Mouse (Mus musculus): ENCODE results near the gene Bmp6.

Gene Bmp6

DNA sequence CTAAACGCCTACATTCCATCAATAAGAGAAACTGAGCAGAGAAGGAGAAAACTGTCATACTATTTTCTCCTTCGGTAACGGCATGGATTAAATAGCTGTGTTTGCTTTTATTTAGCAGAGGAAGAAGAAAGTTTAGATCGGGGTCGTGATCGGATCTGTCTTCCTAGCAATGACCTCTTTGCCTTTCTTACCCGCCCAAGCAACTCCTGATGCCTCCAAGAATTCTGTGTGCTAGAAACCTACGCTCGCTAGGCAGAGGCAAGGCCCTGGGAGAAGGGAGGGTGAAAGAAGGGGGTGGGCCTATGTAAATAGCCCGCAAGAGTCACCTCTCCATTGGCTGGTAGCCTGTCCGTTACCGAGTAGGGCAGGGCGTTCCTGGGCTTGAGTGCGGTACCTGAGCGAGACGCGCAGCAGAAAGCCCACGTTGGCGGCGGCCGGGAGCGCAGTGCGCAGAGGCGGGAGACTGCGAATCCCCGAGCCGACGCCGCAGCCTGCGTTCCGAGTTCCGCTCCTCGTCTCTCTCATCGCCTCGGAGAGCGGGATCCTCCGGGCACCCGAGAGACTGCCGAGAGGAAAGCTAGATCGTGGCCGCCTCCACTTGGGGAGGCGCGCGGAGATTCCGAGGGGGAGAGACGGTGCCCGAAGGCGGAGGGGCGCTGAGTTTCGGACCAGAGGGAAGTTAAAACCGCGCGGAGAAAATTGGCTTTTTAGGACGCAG lies at the start of gene Bmp6:
Gene Bmp6 (plus strand): TSS at position 395 of the 718 bp plus-strand sequence.
- DNase-seq = peak; percentile 90

DNA sequence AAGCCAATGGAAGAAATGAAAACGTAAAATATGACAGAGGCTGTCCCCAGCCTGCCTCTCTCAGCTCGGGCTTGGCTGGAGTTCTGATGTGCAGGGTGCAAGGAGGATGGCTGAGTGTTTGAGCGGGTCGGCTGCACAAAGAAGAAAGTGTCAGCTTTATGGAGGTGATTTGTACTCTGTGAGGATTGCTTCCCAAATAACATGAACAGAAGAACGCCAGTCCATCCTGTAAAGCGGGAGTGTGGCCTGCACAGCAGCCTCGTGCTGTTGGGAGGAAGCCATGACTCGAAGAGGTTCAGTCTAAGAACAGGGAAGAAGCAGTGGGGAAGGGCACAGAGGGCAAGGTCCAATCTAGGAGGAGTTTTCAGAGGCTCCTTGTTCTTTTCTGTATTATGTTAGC lies 48.7 kb upstream of the Bmp6 start:
- peak; percentile 74 for DNase-seq

DNA sequence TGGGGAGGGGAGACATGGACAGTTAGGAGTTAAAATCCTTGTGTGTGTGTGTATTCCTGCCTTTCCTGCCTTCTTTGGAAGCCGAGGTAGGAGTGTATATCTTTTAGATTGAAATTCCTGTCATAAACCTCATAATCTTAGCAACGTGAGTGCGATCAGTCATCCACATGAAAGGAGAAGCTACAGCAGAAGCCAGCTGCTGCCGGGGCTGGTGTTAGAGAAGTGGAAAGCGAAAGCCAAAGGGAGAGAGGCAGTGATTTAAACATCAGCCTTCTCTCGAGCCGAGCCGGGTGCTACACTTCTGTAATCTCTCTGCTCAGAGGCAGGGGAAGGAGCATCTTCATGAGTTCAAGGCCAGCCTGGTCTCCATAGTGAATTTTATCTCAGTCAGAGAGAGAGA lies 48.3 kb upstream of the Bmp6 start:
- DNase-seq = peak; percentile 61

GRCm38 (mm10) chr13:38311125-38311524 lies 33.8 kb upstream of the Bmp6 start:
- DNase-seq = no peak

GRCm38 (mm10) chr13:38312357-38313040 lies 32.4 kb upstream of the Bmp6 start:
- DNase-seq = no peak

GRCm38 (mm10) chr13:38314590-38314989 lies 30.3 kb upstream of the Bmp6 start:
- no peak for DNase-seq

DNA sequence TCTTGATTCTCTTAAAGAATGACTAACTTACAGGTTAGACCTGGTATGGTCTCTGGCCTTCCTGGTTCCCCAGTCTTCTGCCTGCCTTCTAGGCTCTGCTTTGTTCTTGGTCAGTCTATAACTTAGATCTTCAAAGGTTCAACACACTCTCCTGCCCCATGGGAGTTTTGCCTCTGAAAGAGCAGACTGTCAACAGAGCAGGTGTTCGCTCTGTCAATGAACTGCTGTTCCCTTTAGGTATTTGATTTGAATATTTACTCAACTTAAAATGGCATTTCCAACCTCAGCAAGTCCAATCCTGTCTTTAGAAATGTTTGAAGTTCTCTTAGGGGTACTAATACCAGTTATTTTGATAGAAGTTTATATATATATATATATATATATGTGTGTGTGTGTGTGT lies 26.5 kb upstream of the Bmp6 start:
- no peak for DNase-seq

GRCm38 (mm10) chr13:38320354-38320753 lies 24.6 kb upstream of the Bmp6 start:
- no peak for DNase-seq

DNA sequence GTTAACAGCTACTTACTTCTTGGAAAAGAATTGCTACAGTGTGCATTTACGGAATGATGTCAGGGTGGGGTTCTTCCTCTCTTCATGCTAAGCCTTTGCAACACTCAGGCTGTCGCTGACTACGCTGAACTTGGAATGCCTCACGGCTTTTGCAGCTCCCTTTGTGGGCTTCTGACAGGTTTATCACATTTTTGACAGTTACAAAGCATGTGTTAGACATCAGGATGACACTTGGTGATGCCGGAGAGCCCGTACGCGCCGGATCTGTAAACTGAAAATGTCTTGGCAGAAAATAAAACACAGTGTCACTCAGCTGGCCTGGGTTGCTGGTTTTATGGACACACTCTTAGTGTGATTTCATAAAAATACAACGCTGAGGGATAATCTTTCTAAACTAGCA lies 20.5 kb upstream of the Bmp6 start:
- peak; percentile 55 for DNase-seq

DNA sequence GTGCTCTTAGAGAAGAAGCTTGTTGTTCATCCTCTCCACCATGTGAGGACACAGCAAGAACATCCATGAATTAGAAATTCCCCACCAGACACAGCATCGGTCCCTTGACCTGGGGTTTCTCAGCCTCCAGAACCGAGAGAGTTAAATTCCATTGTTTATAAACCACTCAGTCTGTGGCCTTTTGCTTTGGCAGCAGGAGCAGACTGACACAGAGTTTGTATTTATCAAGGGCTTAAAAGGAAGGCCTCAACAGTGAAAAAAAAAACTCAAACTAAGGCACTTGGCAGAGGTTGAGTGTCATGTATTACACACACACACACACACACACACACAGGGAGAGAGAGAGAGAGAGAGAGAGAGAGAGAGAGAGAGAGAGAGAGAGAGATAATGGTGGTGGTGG lies 17.5 kb upstream of the Bmp6 start:
- DNase-seq = no peak

GRCm38 (mm10) chr13:38333496-38333895 lies 11.4 kb upstream of the Bmp6 start:
- DNase-seq = peak; percentile 41

GRCm38 (mm10) chr13:38342598-38342997 lies 2.3 kb upstream of the Bmp6 start:
- peak; percentile 84 for DNase-seq

DNA sequence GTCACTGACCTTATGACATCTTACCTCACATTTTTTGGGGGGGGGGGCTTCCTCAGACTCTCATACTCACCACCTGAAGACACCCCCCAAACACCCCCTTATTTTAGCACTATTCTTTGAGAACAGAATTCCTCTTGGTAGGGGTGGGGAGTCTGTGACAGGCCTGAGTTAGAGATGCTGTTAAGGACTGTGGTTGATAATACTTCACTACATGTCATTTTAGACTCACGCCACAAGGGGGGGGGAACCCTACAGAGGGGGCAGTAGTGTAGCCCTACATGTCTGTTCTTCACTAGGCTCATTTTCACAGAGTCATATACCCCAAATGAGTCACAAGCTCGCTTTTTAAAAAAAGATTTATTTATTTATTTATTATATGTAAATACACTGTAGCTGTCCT lies 1.7 kb upstream of the Bmp6 start:
- no peak for DNase-seq

DNA sequence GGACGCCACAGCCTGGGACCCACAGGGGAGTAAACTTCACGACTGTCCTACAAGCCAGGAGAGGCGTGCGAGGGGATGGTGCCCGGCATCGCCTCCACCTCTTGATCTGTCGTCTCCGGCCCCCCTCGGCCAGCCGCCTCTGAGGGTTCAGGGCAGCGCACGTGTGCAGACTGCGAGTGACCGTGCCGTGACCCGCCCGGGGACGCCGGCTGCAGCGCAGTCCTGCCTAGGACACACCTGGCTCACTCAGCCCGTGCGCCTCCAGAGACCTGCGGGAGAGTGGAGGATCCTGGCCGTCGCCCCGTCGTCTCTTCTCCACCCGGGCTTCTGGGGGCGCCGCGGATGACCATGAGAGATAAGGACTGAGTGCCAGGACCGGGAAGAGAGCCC lies 519 bp downstream of the Bmp6 start:
- peak; percentile 45 for DNase-seq

GRCm38 (mm10) chr13:38346096-38346915 lies 1.4 kb downstream of the Bmp6 start:
- peak; percentile 54 for DNase-seq

- peak; percentile 46 for DNase-seq
These were observed 2.3 kb downstream of the Bmp6 start for GRCm38 (mm10) chr13:38347021-38347774.

- DNase-seq = no peak
These were observed 2.8 kb downstream of the Bmp6 start for GRCm38 (mm10) chr13:38347775-38348135.

DNA sequence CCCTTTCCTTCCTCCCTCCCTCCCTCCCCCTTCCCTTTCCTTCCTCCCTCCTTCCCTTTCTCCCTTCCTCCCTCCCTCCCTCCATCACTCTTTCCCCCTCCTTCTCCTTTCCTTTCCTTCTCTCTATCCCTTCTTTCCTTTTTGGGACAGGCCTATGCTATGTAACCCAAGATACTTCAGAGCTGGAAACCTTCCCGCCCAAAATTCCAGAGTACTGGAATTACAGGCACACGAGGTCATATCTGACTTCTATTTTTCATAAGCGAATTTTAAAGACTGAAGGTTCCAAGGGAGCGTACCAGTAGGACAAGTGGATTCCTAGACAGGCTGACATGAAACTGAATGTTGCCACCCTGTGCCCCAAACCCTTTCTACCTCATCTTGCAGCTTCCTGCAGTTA lies 4.1 kb downstream of the Bmp6 start:
- DNase-seq = no peak

DNA sequence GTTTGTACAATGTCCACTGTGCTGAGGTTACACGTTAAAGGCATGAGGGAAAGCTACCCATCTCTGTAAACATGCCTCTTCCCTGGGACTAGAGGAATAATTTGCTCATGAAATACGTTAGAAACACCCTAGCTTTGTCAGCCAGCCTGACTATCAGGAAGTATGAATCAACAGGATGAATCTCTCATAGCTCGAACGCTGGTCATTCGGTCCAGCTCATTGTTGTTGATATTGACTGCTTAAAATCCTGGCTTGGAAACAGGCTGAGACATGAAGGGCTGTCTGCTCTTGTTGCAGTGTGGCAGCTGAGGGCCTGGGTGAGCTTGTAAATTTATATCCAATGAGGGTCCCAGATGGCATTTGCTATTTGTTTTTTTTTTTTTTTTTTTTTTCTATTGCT lies 4.9 kb downstream of the Bmp6 start:
- no peak for DNase-seq

GRCm38 (mm10) chr13:38351996-38352395 lies 7.1 kb downstream of the Bmp6 start:
- peak; percentile 61 for DNase-seq

DNA sequence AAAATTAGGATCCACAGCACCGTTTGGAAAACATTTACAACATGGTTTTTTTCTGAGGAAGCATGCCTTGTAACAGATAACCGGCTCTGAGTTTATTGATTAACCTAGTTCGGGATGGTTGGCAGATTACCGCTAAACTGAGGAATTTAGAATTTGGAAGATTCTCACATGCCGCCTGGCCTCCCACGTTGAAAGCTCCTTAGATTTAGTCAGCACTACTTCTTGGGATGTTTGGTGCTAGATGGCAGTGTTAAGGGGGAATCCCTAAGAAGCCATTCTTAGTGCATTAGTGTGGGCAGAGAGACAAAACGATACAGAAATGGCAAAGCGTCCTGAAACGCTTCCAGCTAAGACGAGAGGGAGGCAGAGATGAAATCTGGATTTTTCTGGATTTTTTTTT lies 8.1 kb downstream of the Bmp6 start:
- DNase-seq = no peak

DNA sequence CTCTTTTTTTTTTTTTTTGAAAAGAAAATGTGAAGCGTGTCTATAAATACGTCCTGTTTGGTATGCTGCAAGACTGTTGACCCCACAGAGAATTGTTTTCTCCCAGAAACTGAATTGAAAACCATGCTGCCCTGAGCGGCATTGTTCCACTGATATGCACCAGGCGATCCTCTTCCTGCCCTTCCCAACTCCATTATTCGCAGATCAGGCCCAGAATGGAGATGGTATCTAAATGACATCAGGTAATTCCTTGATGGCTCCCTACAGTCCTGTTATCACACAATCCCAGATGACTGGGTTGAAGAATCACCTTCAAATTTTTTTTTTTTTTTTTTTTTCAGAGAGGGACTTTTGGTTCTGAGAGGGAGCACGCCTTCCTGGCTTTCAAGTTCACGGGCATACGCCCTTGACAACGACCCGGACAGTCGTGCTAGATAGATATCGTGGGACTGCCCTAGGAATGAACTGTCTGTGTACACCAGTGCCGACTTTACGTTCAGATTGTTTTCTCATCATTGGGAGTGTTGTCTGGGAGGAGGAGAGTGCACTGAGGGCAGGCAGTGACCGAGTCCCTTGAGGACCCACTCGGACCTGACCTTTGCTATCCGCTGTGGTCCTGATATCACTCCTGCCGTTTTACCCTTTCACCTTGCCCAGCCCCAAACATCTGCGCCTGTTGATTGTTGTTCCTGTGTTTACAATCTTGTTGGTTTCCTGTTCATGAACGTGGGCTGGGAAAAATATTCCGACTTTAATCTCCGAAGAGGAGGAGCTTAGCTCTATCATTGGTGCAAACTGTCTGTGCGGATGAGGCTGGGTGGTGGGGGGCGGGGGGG lies 8.7 kb downstream of the Bmp6 start:
- DNase-seq = no peak

Measured in kidney, postnatal 10 days (tissue).